Mouse (Mus musculus) kidney, adult 2 months (tissue): ENCODE measurements at regions not wholly inside any gene's neighbourhood (a gene's known extent, or its start where the extent isn't known, plus 50 kb on each side); places are given as distances from the start of the nearest gene placed in this dataset.

Experiments used
- DNase-seq: peaks from one replicate; pipeline ENCODE4 v3.0.0; 2021
- H3K27ac ChIP-seq: fragments of 200-500 bp; 2 replicates; pipeline ENCODE4 v1.5.1; 2012; ENCODE audit warnings: low read depth, low read length, control low read depth, inconsistent platforms; ENCODE audit not compliant: insufficient read depth
- H3K27me3 ChIP-seq: fragments of 200-500 bp; replicated peaks from 2 replicates; pipeline ENCODE4 v1.6.1; 2012; ENCODE audit warnings: mild to moderate bottlenecking, moderate library complexity, low read length, inconsistent platforms; ENCODE audit not compliant: control insufficient read depth, insufficient read depth
- H3K36me3 ChIP-seq: fragments of 200-500 bp; 2 replicates; pipeline ENCODE4 v1.6.1; 2012; ENCODE audit warnings: mild to moderate bottlenecking, moderate library complexity, low read length, inconsistent platforms; ENCODE audit not compliant: control insufficient read depth, insufficient read depth
- H3K4me1 ChIP-seq: fragments of 200-500 bp; 2 replicates; pipeline ENCODE4 v1.6.1; 2011; ENCODE audit warnings: low read length; ENCODE audit not compliant: control insufficient read depth, insufficient read depth
- H3K4me3 ChIP-seq: fragments of 200-500 bp; 2 replicates; pipeline ENCODE4 v1.5.1; 2011; ENCODE audit warnings: mild to moderate bottlenecking, low read depth, low read length, control low read depth; ENCODE audit not compliant: insufficient read depth
- CTCF ChIP-seq: fragments of 200-500 bp; conservative IDR thresholded peaks from 2 replicates; pipeline ENCODE4 v1.5.1; 2011; ENCODE audit warnings: low read depth, mild to moderate bottlenecking, control low read depth, low read length, moderate library complexity, mixed read lengths; ENCODE audit not compliant: insufficient read depth, insufficient read length
- POLR2A ChIP-seq: fragments of 200-500 bp; IDR thresholded peaks from one replicate; pipeline ENCODE4 v1.6.1; 2011; ENCODE audit warnings: low read depth, low read length, control low read depth
- WGBS: fragments of 180-500 bp; shearing (Covaris S2); methylation state at CpG from one replicate; pipeline ENCODE4 v1.1.7; 2018; 5-methylcytosine and 5-hydroxymethylcytosine counted together

DNA sequence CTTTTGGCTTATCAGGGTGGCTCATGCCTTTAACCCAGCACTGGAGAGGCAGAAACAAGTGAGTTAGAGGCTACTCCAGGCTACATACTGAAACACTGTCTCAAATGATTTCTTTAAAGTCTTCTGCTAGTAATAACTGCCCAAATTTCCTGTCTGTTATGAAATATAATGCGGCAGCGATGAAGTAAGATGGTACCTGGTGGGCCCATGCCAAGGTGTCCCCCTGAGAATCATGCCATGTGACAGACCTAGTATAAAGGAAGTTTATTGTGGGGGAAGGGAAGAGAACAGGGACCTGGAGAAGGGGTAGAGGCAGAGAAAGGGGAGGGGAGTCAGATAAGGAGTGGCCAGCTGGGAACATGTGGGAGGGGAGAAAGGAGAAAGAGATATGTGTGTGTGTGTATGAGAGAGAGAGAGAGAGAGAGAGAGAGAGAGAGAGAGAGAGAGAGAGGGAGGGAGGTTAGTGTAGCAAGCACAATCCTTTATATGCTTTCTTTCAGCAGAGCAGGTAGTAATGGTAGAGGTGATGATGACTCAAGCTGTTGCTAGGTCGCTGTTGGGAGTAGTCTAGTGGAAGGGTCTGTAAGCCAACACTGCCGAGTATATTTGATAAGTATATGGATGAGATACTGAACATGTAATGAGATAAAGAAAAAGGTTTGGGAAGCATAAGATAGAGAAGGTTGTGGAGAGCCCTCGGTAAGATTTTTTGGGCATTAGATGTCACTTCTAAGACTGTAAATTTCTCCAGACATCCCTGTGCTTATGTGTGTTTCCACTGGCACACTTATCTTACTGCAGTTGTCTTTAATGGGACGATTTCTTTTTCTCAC, 71.1 kb upstream of the Dph5 start:
- 81% methylated on average over 6 of the region's 6 CpGs for WGBS
- TF ChIP-seq POLR2A (no peak), CTCF (no peak)
- Histone ChIP-seq H3K4me1 (peaks cover 6% of the 10 kb centered on the region), H3K27me3 (no peaks in the 10 kb centered on the region), H3K36me3 (no peaks in the 10 kb centered on the region), H3K4me3 (no peak overlapping the region), H3K27ac (0 out of 2 replicates have a peak overlapping the region, but pooled peaks have one; percentile 86)
- no peak for DNase-seq

DNA sequence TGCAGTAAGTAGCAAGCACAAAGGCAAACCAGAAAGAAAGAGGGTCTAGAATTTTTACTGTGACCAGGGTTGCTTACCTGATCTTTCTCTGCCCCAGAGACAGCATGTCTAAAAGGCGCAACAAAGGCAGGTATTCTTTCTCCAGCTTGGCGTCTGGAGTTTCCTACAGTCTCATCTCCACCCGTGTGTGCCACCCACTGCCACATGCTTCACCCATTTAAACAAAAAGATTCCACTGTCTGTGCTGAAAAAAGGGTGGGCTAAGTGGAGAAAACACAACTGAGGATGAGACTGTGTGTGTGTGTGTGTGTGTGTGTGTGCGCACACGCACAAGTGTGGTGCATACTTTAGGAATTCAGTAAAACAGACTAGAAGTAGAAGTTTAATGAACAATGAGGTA, 69.9 kb upstream of the Dph5 start:
- Histone ChIP-seq H3K36me3 (no peaks in the 10 kb centered on the region), H3K27me3 (no peaks in the 10 kb centered on the region), H3K27ac (no peak overlapping the region), H3K4me1 (peaks cover 6% of the 10 kb centered on the region), H3K4me3 (no peak overlapping the region)
- WGBS, result 96% methylated on average over 5 of the region's 5 CpGs
- TF ChIP-seq POLR2A, result no peak
- TF ChIP-seq CTCF, result no peak
- no peak for DNase-seq

DNA sequence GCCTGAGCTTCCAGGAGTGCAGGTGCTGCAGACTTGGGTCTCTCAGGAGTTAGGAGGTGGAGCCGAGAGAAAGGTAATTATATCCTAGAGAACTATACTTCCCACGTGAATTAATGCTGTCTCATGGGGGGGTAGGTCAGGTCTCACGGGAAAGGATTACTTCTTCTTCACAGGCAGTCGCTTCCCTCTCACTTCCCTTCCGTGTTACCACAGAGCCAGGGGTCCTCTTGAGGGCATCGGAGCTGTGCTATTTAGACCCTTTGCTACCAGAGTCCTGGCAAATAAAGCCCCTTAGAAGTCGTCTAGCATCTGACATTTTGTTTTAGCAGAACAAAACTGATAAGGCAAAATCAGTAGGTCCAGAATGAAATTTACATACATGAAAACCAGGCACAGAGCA, 68.9 kb upstream of the Dph5 start:
- Histone ChIP-seq H3K4me1 (peaks cover 6% of the 10 kb centered on the region), H3K36me3 (no peaks in the 10 kb centered on the region), H3K4me3 (no peak overlapping the region), H3K27me3 (no peaks in the 10 kb centered on the region), H3K27ac (no peak overlapping the region)
- DNase-seq, result no peak
- TF ChIP-seq POLR2A (no peak), CTCF (no peak)
- 28% methylated on average over 7 of the region's 7 CpGs for WGBS

DNA sequence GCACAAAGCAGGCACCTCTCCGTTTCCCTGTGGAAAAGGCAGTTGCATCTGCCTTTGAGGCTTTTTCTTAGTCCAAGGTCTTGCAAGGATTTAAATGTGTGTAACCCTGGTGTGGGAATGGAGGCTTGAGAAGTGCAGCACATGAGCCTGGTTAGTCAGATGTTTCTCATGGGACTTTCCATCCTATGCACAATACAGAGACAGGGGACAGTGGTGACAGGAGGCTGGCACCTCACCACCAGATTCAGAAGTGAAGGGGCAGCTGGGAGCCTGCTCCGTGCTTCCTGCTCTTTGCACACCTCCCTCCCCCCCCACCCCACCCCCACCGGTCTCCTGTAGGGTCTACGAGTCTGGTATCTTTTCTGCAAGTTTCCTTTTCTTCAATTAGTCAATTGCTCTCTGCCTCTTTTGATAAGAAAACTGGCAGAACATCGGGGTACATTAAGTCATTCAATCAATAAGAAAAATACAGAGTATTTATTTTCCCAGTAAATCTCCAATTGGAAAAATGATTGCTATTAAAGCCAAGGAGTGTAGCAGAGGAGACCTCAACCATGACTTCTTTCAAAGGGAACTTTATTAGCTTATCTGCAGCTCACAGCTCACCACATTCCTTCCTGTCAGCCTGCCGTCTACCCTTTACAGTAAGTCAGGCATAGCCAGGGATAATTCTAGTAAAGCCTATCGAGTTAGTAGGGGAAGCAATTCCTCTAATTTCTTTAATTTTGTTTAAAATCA, 68.1 kb upstream of the Dph5 start:
- Histone ChIP-seq H3K4me1 (peaks cover 6% of the 10 kb centered on the region), H3K36me3 (no peaks in the 10 kb centered on the region), H3K27ac (no peak overlapping the region), H3K4me3 (no peak overlapping the region), H3K27me3 (no peaks in the 10 kb centered on the region)
- TF ChIP-seq CTCF, result no peak
- no peak for TF ChIP-seq POLR2A
- DNase-seq, result no peak
- 20% methylated on average over 7 of the region's 7 CpGs for WGBS

DNA sequence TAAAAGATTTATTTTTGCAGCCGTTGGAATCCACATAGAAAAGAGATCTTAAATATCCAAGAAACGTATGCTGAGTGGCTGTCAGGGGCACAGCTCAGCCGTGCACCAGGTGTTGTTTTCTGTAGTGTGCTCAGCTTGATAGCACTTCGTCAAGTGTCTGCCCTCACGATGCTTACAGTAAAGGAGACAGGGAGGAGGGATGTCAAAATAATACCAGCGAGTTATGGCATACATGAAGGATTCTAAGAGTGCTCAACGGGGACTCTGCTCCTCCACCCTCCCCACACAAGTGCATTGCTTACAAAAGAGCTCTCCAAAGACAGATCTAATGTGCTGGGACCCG, 67.5 kb upstream of the Dph5 start:
- Histone ChIP-seq H3K4me1 (peaks cover 1% of the 10 kb centered on the region), H3K36me3 (no peaks in the 10 kb centered on the region), H3K27me3 (no peaks in the 10 kb centered on the region), H3K27ac (no peak overlapping the region), H3K4me3 (no peak overlapping the region)
- no peak for TF ChIP-seq CTCF
- TF ChIP-seq POLR2A, result no peak
- 31% methylated on average over 8 of the region's 8 CpGs for WGBS
- no peak for DNase-seq

DNA sequence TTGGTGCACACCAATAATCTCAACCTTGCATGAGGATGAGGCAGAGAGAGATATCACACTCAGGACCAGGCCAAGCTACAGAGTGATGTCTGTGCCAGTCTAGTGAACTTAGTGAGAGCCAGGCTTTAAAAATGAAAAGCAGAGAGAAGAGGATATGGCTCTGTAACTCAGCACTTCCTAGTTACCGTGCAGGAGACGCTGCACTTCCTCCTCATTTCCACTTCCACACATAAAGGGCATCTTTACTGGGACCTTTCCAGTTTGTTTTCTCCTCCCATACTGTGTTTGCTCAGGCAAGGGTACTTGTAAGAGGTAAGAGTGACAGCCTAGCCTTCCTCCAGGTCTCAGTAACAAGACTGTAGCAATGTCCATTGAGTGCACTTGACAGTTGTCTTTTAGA, 66.0 kb upstream of the Dph5 start:
- Histone ChIP-seq H3K4me1 (no peaks in the 10 kb centered on the region), H3K27me3 (no peaks in the 10 kb centered on the region), H3K4me3 (no peak overlapping the region), H3K27ac (no peak overlapping the region), H3K36me3 (no peaks in the 10 kb centered on the region)
- WGBS, result 79% methylated on average over 2 of the region's 2 CpGs
- TF ChIP-seq CTCF, result no peak
- DNase-seq, result no peak

DNA sequence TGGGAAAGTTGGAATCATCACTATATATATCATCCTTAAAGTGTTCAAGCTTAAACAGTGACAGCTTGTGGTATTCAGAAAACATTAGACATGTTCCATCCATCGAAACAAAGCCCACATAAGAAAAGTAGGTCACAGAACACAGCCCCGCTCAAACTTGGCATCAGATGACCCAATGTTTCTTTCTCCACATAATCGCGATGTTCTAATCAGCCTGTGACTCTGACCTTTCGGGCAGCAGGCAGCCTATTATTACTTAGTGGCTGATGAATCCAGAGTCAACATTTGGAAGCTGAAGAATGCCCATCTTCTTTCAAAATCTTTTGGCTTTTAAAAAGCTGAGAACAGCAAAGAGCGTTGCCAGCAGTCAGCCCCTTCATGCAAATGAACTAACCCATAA, 65.1 kb upstream of the Dph5 start:
- no peaks in the 10 kb centered on the region for H3K36me3 ChIP-seq
- no peak overlapping the region for H3K4me3 ChIP-seq
- no peaks in the 10 kb centered on the region for H3K27me3 ChIP-seq
- TF ChIP-seq POLR2A, result no peak
- TF ChIP-seq CTCF, result no peak
- 71% methylated on average over 6 of the region's 6 CpGs for WGBS
- no peak for DNase-seq
- no peaks in the 10 kb centered on the region for H3K4me1 ChIP-seq
- H3K27ac ChIP-seq, result no peak overlapping the region
